Mouse (Mus musculus): ENCODE measurements around the gene Rad51b. TPM values are rescaled to one million over a fixed set of nuclear protein-coding genes. Genes with fewer than 3 reads are reported as not detected.

Rad51b gene
- polyA plus RNA-seq, 1 experiment from 2014 or later, result 7.6 TPM

DNA sequence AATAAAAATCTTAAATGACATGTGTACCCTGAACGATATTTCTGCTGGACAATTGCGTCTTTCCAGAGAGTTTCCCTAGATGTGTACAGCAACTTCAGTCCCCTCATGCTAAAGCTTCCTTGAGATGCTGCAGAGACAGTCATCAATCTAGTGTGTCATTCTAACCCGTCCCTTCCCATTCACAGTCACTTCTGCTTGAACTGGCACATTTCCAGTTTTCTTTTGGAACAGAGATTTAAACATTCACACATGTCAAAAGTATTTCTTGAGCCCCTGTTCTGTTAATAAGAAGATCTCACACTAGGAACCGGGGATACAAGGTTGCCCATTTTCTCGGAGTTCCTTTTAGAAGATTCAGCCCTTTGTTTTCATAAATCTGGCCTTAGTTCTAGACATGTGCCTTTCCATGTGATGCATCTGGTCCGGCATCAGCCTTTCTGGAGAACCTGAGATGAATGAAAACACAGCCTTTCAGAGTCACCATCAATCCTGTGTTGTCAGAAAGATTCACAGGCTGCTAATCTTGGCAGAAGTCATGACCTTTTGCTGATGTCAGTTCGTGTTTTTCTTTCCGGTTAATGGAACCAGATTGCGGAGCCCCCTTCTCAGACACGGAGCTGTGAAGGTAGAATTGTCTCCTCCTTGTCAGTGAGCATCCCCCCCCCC, 448.9 kb downstream of the Rad51b start:
- H3K27me3 ChIP-seq, result peaks cover 18% of the 10 kb centered on the region
- no peak overlapping the region for H3K4me3 ChIP-seq
- H3K9me3 ChIP-seq, result no peaks in the 10 kb centered on the region
- H3K27ac ChIP-seq (replicated peaks), result no peak overlapping the region
- H3K9ac ChIP-seq (replicated peaks), result no peak overlapping the region
- WGBS, result 34% methylated on average over 10 of the region's 10 CpGs
- H3K4me2 ChIP-seq (replicated peaks), result no peak overlapping the region
- peaks cover 45% of the 10 kb centered on the region for H3K4me1 ChIP-seq
- no peaks in the 10 kb centered on the region for H3K36me3 ChIP-seq
- ATAC-seq (ENCODE audit: low FRiP score, low read depth), result no peak

- whole genome bisulfite sequencing, result 93% methylated on average over 3 of the region's 3 CpGs
- Histone ChIP-seq H3K9me3 (no peaks in the 10 kb centered on the region), H3K36me3 (no peaks in the 10 kb centered on the region), H3K9ac (replicated peaks) (no peak overlapping the region), H3K27me3 (peaks cover 18% of the 10 kb centered on the region), H3K4me1 (peaks cover 51% of the 10 kb centered on the region), H3K4me3 (no peak overlapping the region), H3K27ac (replicated peaks) (no peak overlapping the region), H3K4me2 (replicated peaks) (no peak overlapping the region)
- ATAC-seq (ENCODE audit: low FRiP score, low read depth), result no peak
Observed at GRCm38 (mm10) chr12:79747541-79747940, 450.5 kb downstream of the Rad51b start.

DNA sequence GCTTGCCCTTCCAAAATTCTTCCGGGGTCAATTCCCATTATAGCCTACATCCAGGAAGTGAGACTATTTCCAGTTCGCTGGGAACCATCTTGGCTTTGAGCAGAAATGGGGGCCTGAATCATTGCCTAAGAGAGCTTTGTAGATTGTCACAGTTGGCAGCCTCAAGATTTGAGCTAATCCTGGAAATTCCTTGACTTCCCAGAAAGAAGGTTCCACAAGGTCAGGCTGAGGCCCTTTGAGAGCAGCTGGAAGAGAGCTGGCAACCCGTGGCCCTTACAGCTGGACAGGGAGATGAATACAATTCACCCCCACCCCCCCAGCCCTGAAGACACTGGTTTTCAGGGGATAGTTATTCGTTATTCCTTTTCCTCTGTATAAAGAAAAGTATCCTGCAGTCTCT, 451.8 kb downstream of the Rad51b start:
- Histone ChIP-seq H3K27me3 (peaks cover 17% of the 10 kb centered on the region), H3K27ac (replicated peaks) (peak overlapping the region; percentile 74), H3K36me3 (no peaks in the 10 kb centered on the region), H3K4me3 (no peak overlapping the region), H3K9ac (replicated peaks) (no peak overlapping the region), H3K4me2 (replicated peaks) (no peak overlapping the region), H3K9me3 (no peaks in the 10 kb centered on the region), H3K4me1 (peaks cover 57% of the 10 kb centered on the region)
- no peak for ATAC-seq (ENCODE audit: low FRiP score, low read depth)
- WGBS, result 32% methylated on average over 4 of the region's 4 CpGs

DNA sequence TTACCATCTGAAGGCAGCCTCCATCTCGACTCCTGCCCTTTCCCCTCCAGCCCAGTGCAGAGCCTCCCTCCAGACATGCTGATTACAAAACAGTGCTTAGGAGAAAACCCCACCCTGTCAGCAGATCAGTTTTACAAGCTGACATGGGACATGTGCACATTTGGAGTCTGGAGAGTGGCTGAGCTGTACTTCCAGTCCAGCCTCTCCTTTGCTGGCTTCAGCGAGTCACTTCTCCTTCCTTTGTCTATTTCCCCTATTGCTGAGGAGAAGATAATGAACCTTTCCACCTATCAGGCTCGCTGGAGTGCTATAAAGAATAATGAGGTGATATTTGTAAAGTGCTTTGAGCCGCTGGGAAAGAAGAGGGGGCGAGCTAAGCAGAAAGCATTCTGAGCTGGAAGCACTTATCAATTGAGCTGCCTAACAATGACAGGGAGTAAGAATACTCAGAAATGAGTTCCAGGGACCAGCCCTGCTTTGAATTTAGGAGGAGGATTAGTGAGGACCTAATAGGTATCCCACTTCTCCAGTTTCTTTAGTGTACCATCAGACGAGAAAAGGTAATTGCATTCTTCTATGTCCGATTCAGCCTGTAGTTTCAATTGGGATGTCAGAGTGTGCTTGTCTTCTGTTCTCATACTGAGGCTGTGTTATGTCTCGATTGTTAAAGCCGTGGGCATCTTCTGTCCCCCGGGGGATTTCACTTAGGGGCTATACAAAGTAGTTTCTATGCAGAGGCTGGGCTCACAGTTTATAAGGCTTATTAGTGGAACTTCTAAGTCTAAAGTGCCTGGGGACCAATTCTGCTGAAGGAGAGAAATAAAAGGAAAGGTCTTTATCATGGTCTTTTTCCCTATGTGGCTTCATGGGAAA, 453.4 kb downstream of the Rad51b start:
- peaks cover 6% of the 10 kb centered on the region; the same call in 1 of the 2 replicates for H3K27me3 ChIP-seq
- H3K27ac ChIP-seq (replicated peaks), result peak overlapping the region; percentile 74
- WGBS, result 5% methylated on average over 10 of the region's 10 CpGs
- H3K4me2 ChIP-seq (replicated peaks), result peak overlapping the region; percentile 33
- peaks cover 57% of the 10 kb centered on the region for H3K4me1 ChIP-seq
- H3K9ac ChIP-seq (replicated peaks), result 0 out of 2 replicates have a peak overlapping the region, but pooled peaks have one; percentile 29
- peak; percentile 65; the same call in 1 of the 2 replicates for ATAC-seq (ENCODE audit: low FRiP score, low read depth)
- no peaks in the 10 kb centered on the region for H3K9me3 ChIP-seq
- no peaks in the 10 kb centered on the region for H3K36me3 ChIP-seq
- no peak overlapping the region for H3K4me3 ChIP-seq

GRCm38 (mm10) chr12:79751781-79752180, 454.7 kb downstream of the Rad51b start:
- WGBS, result 24% methylated on average over 8 of the region's 8 CpGs
- Histone ChIP-seq H3K27ac (replicated peaks) (peak overlapping the region; percentile 40; the same call in 1 of the 2 replicates), H3K4me1 (peaks cover 50% of the 10 kb centered on the region), H3K4me3 (no peak overlapping the region), H3K36me3 (no peaks in the 10 kb centered on the region), H3K4me2 (replicated peaks) (no peak overlapping the region), H3K9ac (replicated peaks) (no peak overlapping the region), H3K9me3 (no peaks in the 10 kb centered on the region), H3K27me3 (peaks cover 6% of the 10 kb centered on the region; the same call in 1 of the 2 replicates)
- ATAC-seq (ENCODE audit: low FRiP score, low read depth), result no peak

GRCm38 (mm10) chr12:79752189-79752588, 455.1 kb downstream of the Rad51b start:
- no peak overlapping the region for H3K9ac ChIP-seq (replicated peaks)
- H3K4me1 ChIP-seq, result peaks cover 50% of the 10 kb centered on the region
- no peak for ATAC-seq (ENCODE audit: low FRiP score, low read depth)
- H3K9me3 ChIP-seq, result no peaks in the 10 kb centered on the region
- H3K27me3 ChIP-seq, result peaks cover 6% of the 10 kb centered on the region; the same call in 1 of the 2 replicates
- H3K27ac ChIP-seq (replicated peaks), result peak overlapping the region; percentile 40; the same call in 1 of the 2 replicates
- no peak overlapping the region for H3K4me2 ChIP-seq (replicated peaks)
- no peak overlapping the region for H3K4me3 ChIP-seq
- WGBS, result 14% methylated on average over 5 of the region's 5 CpGs
- H3K36me3 ChIP-seq, result no peaks in the 10 kb centered on the region

- ATAC-seq (ENCODE audit: low FRiP score, low read depth), result no peak
- no peak overlapping the region for H3K4me2 ChIP-seq (replicated peaks)
- peaks cover 36% of the 10 kb centered on the region for H3K4me1 ChIP-seq
- no peaks in the 10 kb centered on the region for H3K9me3 ChIP-seq
- H3K9ac ChIP-seq (replicated peaks), result no peak overlapping the region
- H3K27ac ChIP-seq (replicated peaks), result no peak overlapping the region
- H3K36me3 ChIP-seq, result no peaks in the 10 kb centered on the region
- 0 out of 2 replicates have a peak, but pooled peaks cover 3% of the 10 kb centered on the region for H3K27me3 ChIP-seq
- WGBS, result 87% methylated on average over 4 of the region's 4 CpGs
- H3K4me3 ChIP-seq, result no peak overlapping the region
Observed at GRCm38 (mm10) chr12:79755617-79756016, 458.5 kb downstream of the Rad51b start.

- Histone ChIP-seq H3K4me3 (no peak overlapping the region), H3K27ac (replicated peaks) (no peak overlapping the region), H3K9me3 (no peaks in the 10 kb centered on the region), H3K27me3 (0 out of 2 replicates have a peak, but pooled peaks cover 3% of the 10 kb centered on the region), H3K4me1 (peaks cover 29% of the 10 kb centered on the region), H3K36me3 (no peaks in the 10 kb centered on the region), H3K9ac (replicated peaks) (no peak overlapping the region), H3K4me2 (replicated peaks) (no peak overlapping the region)
- ATAC-seq (ENCODE audit: low FRiP score, low read depth), result no peak
- 72% methylated on average over 5 of the region's 5 CpGs for WGBS
Observed at GRCm38 (mm10) chr12:79756352-79756751, 459.3 kb downstream of the Rad51b start.

GRCm38 (mm10) chr12:79757775-79758174, 460.7 kb downstream of the Rad51b start:
- no peak overlapping the region for H3K9ac ChIP-seq (replicated peaks)
- no peak for ATAC-seq (ENCODE audit: low FRiP score, low read depth)
- H3K36me3 ChIP-seq, result no peaks in the 10 kb centered on the region
- no peaks in the 10 kb centered on the region for H3K9me3 ChIP-seq
- 86% methylated on average over 4 of the region's 4 CpGs for WGBS
- 0 out of 2 replicates have a peak, but pooled peaks cover 3% of the 10 kb centered on the region for H3K27me3 ChIP-seq
- H3K27ac ChIP-seq (replicated peaks), result no peak overlapping the region
- H3K4me2 ChIP-seq (replicated peaks), result no peak overlapping the region
- H3K4me3 ChIP-seq, result no peak overlapping the region
- peaks cover 17% of the 10 kb centered on the region for H3K4me1 ChIP-seq

DNA sequence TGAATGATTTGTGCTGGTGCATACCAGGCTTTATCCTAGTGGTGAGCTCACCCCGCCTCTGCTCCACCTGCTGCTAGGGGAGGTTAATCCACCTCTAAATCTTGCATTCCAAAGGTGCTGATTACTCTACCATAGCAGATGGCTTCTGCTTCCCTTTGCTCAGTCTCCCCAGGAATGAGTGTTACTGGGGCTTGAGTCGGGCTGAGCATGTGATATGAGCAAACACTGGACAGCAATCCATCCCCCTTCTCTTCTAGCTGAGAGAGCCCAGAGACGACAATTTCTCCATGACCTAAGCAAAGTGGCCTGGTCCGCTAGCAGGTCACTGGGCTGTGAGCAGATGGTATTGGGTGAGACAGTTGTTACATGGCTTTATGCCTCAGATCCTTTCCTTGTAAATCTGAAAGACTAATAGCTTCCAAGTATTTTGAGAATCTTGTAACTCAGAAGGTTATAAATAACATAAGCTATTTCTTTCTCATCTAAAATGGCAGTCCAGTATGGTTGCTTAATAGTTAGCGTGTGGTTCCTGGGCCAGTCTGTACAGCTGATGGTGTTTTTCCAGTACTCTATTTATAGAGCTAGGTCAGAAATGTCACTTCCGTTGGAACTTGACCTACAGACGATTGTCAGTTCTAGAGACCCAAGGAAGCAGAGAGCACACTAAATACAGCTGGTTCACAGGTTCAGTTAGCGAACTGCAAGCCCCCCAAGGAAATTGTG, 462.3 kb downstream of the Rad51b start:
- Histone ChIP-seq H3K4me2 (replicated peaks) (no peak overlapping the region), H3K9ac (replicated peaks) (no peak overlapping the region), H3K27ac (replicated peaks) (no peak overlapping the region), H3K4me3 (no peak overlapping the region), H3K4me1 (peaks cover 13% of the 10 kb centered on the region), H3K9me3 (no peaks in the 10 kb centered on the region), H3K36me3 (no peaks in the 10 kb centered on the region), H3K27me3 (0 out of 2 replicates have a peak, but pooled peaks cover 3% of the 10 kb centered on the region)
- no peak for ATAC-seq (ENCODE audit: low FRiP score, low read depth)
- WGBS, result 58% methylated on average over 8 of the region's 8 CpGs

GRCm38 (mm10) chr12:79761217-79761616, 464.1 kb downstream of the Rad51b start:
- 88% methylated on average over 2 of the region's 2 CpGs for WGBS
- no peaks in the 10 kb centered on the region for H3K27me3 ChIP-seq
- no peak overlapping the region for H3K9ac ChIP-seq (replicated peaks)
- no peaks in the 10 kb centered on the region for H3K36me3 ChIP-seq
- H3K4me3 ChIP-seq, result no peak overlapping the region
- H3K4me1 ChIP-seq, result peaks cover 13% of the 10 kb centered on the region
- no peaks in the 10 kb centered on the region for H3K9me3 ChIP-seq
- ATAC-seq (ENCODE audit: low FRiP score, low read depth), result no peak
- H3K27ac ChIP-seq (replicated peaks), result 0 out of 2 replicates have a peak overlapping the region, but pooled peaks have one; percentile 3
- H3K4me2 ChIP-seq (replicated peaks), result no peak overlapping the region

Measured in midbrain, embryonic 12.5 days (tissue).